Mouse (Mus musculus) lung, embryonic 15.5 days (tissue): ENCODE results near the gene Spred2. TPM values are rescaled to one million over a fixed set of nuclear protein-coding genes. Genes with fewer than 3 reads are reported as not detected.
"Not testable (repeated sequence)": the region's sequence is repeated elsewhere in the genome, so short reads cannot be mapped to it uniquely, and the experiment has no call there.

Experiments used
- ATAC-seq: fragments of 200-750 bp; cut with Nextera tagmentation; 2 replicates; pipeline ENCODE4 v1.8.0; 2017; ENCODE audit warnings: moderate number of reproducible peaks, borderline replicate concordance; ENCODE audit not compliant: low FRiP score, low TSS enrichment; ENCODE audit errors: extremely low read depth
- H3K27ac ChIP-seq: fragments of 300-500 bp; sonication (generic); 2 replicates; pipeline ENCODE4 v1.5.1; 2015; ENCODE audit warnings: moderate library complexity, mild to moderate bottlenecking, inconsistent platforms
- H3K27me3 ChIP-seq: fragments of 300-500 bp; sonication (generic); 2 replicates; pipeline ENCODE4 v1.6.1; 2015; ENCODE audit warnings: inconsistent platforms
- H3K36me3 ChIP-seq: fragments of 300-500 bp; sonication (generic); 2 replicates; pipeline ENCODE4 v1.6.1; 2015; ENCODE audit warnings: inconsistent platforms
- H3K4me1 ChIP-seq: fragments of 300-500 bp; sonication (generic); 2 replicates; pipeline ENCODE4 v1.6.1; 2015; ENCODE audit warnings: inconsistent platforms
- H3K4me2 ChIP-seq: fragments of 300-500 bp; sonication (generic); 2 replicates; pipeline ENCODE4 v1.6.1; 2015; ENCODE audit warnings: inconsistent platforms, mild to moderate bottlenecking, moderate library complexity
- H3K4me3 ChIP-seq: fragments of 300-500 bp; sonication (generic); 2 replicates; pipeline ENCODE4 v1.5.1; 2015; ENCODE audit warnings: mild to moderate bottlenecking, inconsistent platforms
- H3K9ac ChIP-seq: fragments of 300-500 bp; sonication (generic); 2 replicates; pipeline ENCODE4 v1.6.1; 2015; ENCODE audit warnings: inconsistent platforms
- H3K9me3 ChIP-seq: fragments of 300-500 bp; sonication (generic); 2 replicates; pipeline ENCODE4 v1.6.1; 2016; ENCODE audit warnings: inconsistent platforms
- WGBS: fragments of 180-500 bp; shearing (Covaris S2); methylation state at CpG from one replicate; pipeline ENCODE4 v1.1.7; 2015; 5-methylcytosine and 5-hydroxymethylcytosine counted together
- polyA plus RNA-seq: library from polyadenylated mRNA; unstranded; fragments of >200 nt; fragmentation: Nextera tagmentation; extraction: Ambion mirVana; gene quantifications from 2 replicates; pipeline ENCODE4 v1.2.1, GENCODE M21; 2015

Gene Spred2
- polyA plus RNA-seq, 1 experiment from 2014 or later = 6.3 TPM

GRCm38 (mm10) chr11:20053951-20054350 lies 129.8 kb downstream of the Spred2 start:
- ATAC-seq = no peak

GRCm38 (mm10) chr11:20054617-20055016 lies 130.4 kb downstream of the Spred2 start:
- Histone ChIP-seq H3K4me1 (no peaks in the 10 kb centered on the region), H3K9me3 (no peaks in the 10 kb centered on the region), H3K27ac (no peak overlapping the region), H3K36me3 (peaks cover 13% of the 10 kb centered on the region), H3K4me2 (no peak overlapping the region), H3K27me3 (no peaks in the 10 kb centered on the region), H3K4me3 (no peak overlapping the region), H3K9ac (no peak overlapping the region)
- WGBS = 46% methylated on average over 5 of the region's 5 CpGs
- ATAC-seq = no peak

More at GRCm38 (mm10) chr11:20053951-20054350, 129.8 kb downstream of the Spred2 start:
- 72% methylated on average over 3 of the region's 3 CpGs for WGBS
- no peak overlapping the region for H3K27ac ChIP-seq
- no peak overlapping the region for H3K4me2 ChIP-seq
- no peaks in the 10 kb centered on the region for H3K27me3 ChIP-seq
- no peaks in the 10 kb centered on the region for H3K9me3 ChIP-seq
- H3K4me1 ChIP-seq = no peaks in the 10 kb centered on the region
- H3K36me3 ChIP-seq = peaks cover 6% of the 10 kb centered on the region
- H3K4me3 ChIP-seq = no peak overlapping the region
- H3K9ac ChIP-seq = no peak overlapping the region

- Histone ChIP-seq H3K4me3 (no peak overlapping the region), H3K36me3 (peaks cover 18% of the 10 kb centered on the region), H3K9ac (no peak overlapping the region), H3K9me3 (no peaks in the 10 kb centered on the region), H3K27me3 (no peaks in the 10 kb centered on the region), H3K4me1 (no peaks in the 10 kb centered on the region), H3K4me2 (no peak overlapping the region), H3K27ac (no peak overlapping the region)
- no peak for ATAC-seq
- 83% methylated on average over 1 of the region's 1 CpGs for WGBS
Observed at GRCm38 (mm10) chr11:20056168-20056567, 132.0 kb downstream of the Spred2 start.

DNA sequence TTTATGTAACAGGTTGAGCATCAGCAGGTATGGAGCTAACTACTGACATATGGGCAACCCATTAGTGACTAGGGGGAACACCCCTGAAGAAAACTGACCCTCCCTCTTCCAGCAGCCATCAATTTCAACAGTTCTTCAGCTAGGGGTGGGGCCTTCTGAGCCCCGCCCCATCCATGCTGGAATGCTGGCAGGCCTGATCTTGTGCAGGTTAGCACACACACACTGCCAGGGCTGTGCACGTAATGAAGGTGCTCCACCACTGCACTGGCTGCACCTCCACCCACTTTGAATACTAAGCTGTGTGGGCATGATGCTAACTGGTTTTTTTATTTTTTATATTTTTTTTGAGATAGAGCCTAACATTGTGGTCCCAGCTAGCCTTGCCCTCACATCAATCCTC lies 133.3 kb downstream of the Spred2 start:
- Histone ChIP-seq H3K4me2 (no peak overlapping the region), H3K27me3 (no peaks in the 10 kb centered on the region), H3K9me3 (no peaks in the 10 kb centered on the region), H3K9ac (no peak overlapping the region), H3K27ac (no peak overlapping the region), H3K36me3 (peaks cover 22% of the 10 kb centered on the region), H3K4me1 (no peaks in the 10 kb centered on the region), H3K4me3 (no peak overlapping the region)
- no peak for ATAC-seq
- 79% methylated on average over 2 of the region's 2 CpGs for WGBS

GRCm38 (mm10) chr11:20059736-20060135 lies 135.6 kb downstream of the Spred2 start:
- 89% methylated on average over 3 of the region's 3 CpGs for WGBS
- no peaks in the 10 kb centered on the region for H3K4me1 ChIP-seq
- H3K9me3 ChIP-seq = no peaks in the 10 kb centered on the region
- H3K27ac ChIP-seq = no peak overlapping the region
- ATAC-seq = no peak
- no peaks in the 10 kb centered on the region for H3K27me3 ChIP-seq
- H3K4me2 ChIP-seq = no peak overlapping the region
- H3K36me3 ChIP-seq = peaks cover 30% of the 10 kb centered on the region
- no peak overlapping the region for H3K4me3 ChIP-seq
- H3K9ac ChIP-seq = no peak overlapping the region

GRCm38 (mm10) chr11:20062801-20063200 lies 138.6 kb downstream of the Spred2 start:
- 86% methylated on average over 9 of the region's 9 CpGs for WGBS
- not testable (repeated sequence) for H3K4me3 ChIP-seq, H3K9me3 ChIP-seq, ATAC-seq, H3K27ac ChIP-seq, H3K9ac ChIP-seq, H3K4me2 ChIP-seq, H3K4me1 ChIP-seq, H3K27me3 ChIP-seq
- peaks cover 41% of the 10 kb centered on the region for H3K36me3 ChIP-seq

GRCm38 (mm10) chr11:20064086-20064485 lies 139.9 kb downstream of the Spred2 start:
- not testable (repeated sequence) for H3K9me3 ChIP-seq, ATAC-seq, H3K9ac ChIP-seq, H3K4me2 ChIP-seq, H3K4me1 ChIP-seq, H3K27ac ChIP-seq, H3K4me3 ChIP-seq, H3K27me3 ChIP-seq
- H3K36me3 ChIP-seq = peaks cover 41% of the 10 kb centered on the region
- 81% methylated on average over 2 of the region's 2 CpGs for WGBS

DNA sequence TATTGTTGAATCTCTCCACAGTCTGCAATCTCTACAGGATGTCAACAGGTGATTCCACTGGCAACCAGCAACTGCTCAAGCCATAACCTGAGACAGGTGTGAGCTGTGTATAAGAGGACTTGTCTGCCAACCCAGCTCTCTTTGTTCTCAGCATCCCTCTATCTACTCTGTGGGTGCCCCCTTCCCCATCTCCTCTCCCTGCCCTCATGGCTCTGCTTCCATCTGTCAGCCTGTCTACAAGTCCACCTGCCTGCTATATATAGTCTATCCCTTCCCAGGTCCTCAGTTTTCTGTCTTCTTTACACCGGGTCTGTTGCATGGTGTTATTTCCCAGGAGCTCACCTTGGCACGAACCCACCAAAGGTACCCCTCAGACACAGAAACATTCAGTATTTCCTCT lies 140.8 kb downstream of the Spred2 start:
- H3K27me3 ChIP-seq = no peaks in the 10 kb centered on the region
- H3K27ac ChIP-seq = no peak overlapping the region
- no peak overlapping the region for H3K4me2 ChIP-seq
- no peak for ATAC-seq
- no peak overlapping the region for H3K9ac ChIP-seq
- H3K4me3 ChIP-seq = no peak overlapping the region
- whole genome bisulfite sequencing = 85% methylated on average over 2 of the region's 2 CpGs
- H3K9me3 ChIP-seq = no peaks in the 10 kb centered on the region
- H3K36me3 ChIP-seq = peaks cover 35% of the 10 kb centered on the region
- no peaks in the 10 kb centered on the region for H3K4me1 ChIP-seq

DNA sequence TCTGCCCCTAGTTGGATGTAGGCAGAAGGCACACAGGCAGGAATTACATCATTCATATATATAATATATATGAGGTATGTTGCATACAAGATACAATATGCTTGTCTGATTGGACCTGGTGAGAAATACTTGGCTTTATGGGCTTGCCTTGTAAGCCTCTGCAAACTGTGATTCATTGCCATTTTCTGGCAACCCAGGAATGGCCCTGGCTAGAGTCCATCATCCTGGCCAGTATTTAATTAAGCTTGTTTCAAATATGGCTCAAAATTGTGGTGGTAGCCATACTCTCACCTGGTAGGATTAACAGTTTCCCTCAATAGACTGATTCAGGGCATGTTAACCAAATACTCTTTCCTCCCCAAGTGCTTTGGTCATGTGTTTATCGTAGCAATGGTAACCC lies 141.9 kb downstream of the Spred2 start:
- H3K36me3 ChIP-seq = peaks cover 41% of the 10 kb centered on the region
- H3K4me3 ChIP-seq = no peak overlapping the region
- no peak overlapping the region for H3K4me2 ChIP-seq
- H3K4me1 ChIP-seq = no peaks in the 10 kb centered on the region
- no peak overlapping the region for H3K27ac ChIP-seq
- no peaks in the 10 kb centered on the region for H3K9me3 ChIP-seq
- no peak overlapping the region for H3K9ac ChIP-seq
- WGBS = 97% methylated on average over 1 of the region's 1 CpGs
- ATAC-seq = no peak
- H3K27me3 ChIP-seq = no peaks in the 10 kb centered on the region

- ATAC-seq = no peak
- WGBS = 48% methylated on average over 1 of the region's 1 CpGs
- no peaks in the 10 kb centered on the region for H3K27me3 ChIP-seq
- H3K9me3 ChIP-seq = no peaks in the 10 kb centered on the region
- H3K4me2 ChIP-seq = no peak overlapping the region
- H3K36me3 ChIP-seq = peaks cover 45% of the 10 kb centered on the region
- H3K4me1 ChIP-seq = no peaks in the 10 kb centered on the region
- H3K9ac ChIP-seq = no peak overlapping the region
- no peak overlapping the region for H3K4me3 ChIP-seq
- H3K27ac ChIP-seq = no peak overlapping the region
Observed at GRCm38 (mm10) chr11:20067521-20067920, 143.3 kb downstream of the Spred2 start.

GRCm38 (mm10) chr11:20068346-20069004 lies 144.3 kb downstream of the Spred2 start:
- 96% methylated on average over 6 of the region's 6 CpGs for WGBS
- Histone ChIP-seq H3K4me3 (no peak overlapping the region), H3K9ac (no peak overlapping the region), H3K4me1 (no peaks in the 10 kb centered on the region), H3K27ac (no peak overlapping the region), H3K9me3 (no peaks in the 10 kb centered on the region), H3K36me3 (peaks cover 45% of the 10 kb centered on the region), H3K4me2 (no peak overlapping the region), H3K27me3 (no peaks in the 10 kb centered on the region)
- ATAC-seq = no peak

GRCm38 (mm10) chr11:20072174-20072573 lies 148.0 kb downstream of the Spred2 start:
- no peak overlapping the region for H3K4me3 ChIP-seq
- no peaks in the 10 kb centered on the region for H3K4me1 ChIP-seq
- H3K4me2 ChIP-seq = no peak overlapping the region
- H3K27ac ChIP-seq = no peak overlapping the region
- no peaks in the 10 kb centered on the region for H3K27me3 ChIP-seq
- H3K9me3 ChIP-seq = no peaks in the 10 kb centered on the region
- WGBS = 68% methylated on average over 3 of the region's 3 CpGs
- H3K9ac ChIP-seq = no peak overlapping the region
- peaks cover 51% of the 10 kb centered on the region for H3K36me3 ChIP-seq
- no peak for ATAC-seq

- Histone ChIP-seq H3K4me3 (no peak overlapping the region), H3K4me1 (no peaks in the 10 kb centered on the region), H3K36me3 (peaks cover 53% of the 10 kb centered on the region), H3K4me2 (no peak overlapping the region), H3K27ac (no peak overlapping the region), H3K9me3 (no peaks in the 10 kb centered on the region), H3K27me3 (no peaks in the 10 kb centered on the region), H3K9ac (no peak overlapping the region)
- WGBS = 91% methylated on average over 5 of the region's 5 CpGs
- ATAC-seq = no peak
Observed at GRCm38 (mm10) chr11:20072826-20073225, 148.7 kb downstream of the Spred2 start.
